Mouse (Mus musculus): ENCODE results near the gene Myo9a. TPM values are rescaled to one million over a fixed set of nuclear protein-coding genes. Genes with fewer than 3 reads are reported as not detected.

Gene Myo9a
- polyA plus RNA-seq, 1 experiment from 2014 or later, result 15.9 TPM

Other genes starting within 250 kb of the Myo9a start
- gene Hexa, start 211.4 kb upstream of the Myo9a start, polyA plus RNA-seq (2015; fragmentation: Nextera tagmentation; extraction: Ambion mirVana), result 89.9 and 108 TPM in 2 replicates
- gene Tmem202, start 211.0 kb upstream of the Myo9a start, polyA plus RNA-seq (2015; fragmentation: Nextera tagmentation; extraction: Ambion mirVana), result 0.27 TPM in 1 of 2 replicates, not detected in the other
- gene Celf6, start 173.0 kb upstream of the Myo9a start, polyA plus RNA-seq (2015; fragmentation: Nextera tagmentation; extraction: Ambion mirVana), result 0.09 and 0.10 TPM in 2 replicates
- 22.5 and 27.8 TPM in 2 replicates for gene Parp6, start 133.6 kb upstream of the Myo9a start, polyA plus RNA-seq (2015; fragmentation: Nextera tagmentation; extraction: Ambion mirVana)
- gene Pkm, start 94.5 kb upstream of the Myo9a start, polyA plus RNA-seq (2015; fragmentation: Nextera tagmentation; extraction: Ambion mirVana), result 1,195 and 1,260 TPM in 2 replicates
- 4.4 and 5.0 TPM in 2 replicates for gene Gramd2, start 70.8 kb upstream of the Myo9a start, polyA plus RNA-seq (2015; fragmentation: Nextera tagmentation; extraction: Ambion mirVana)
- 9.2 and 9.9 TPM in 2 replicates for gene Senp8, start 186 bp upstream of the Myo9a start, polyA plus RNA-seq (2015; fragmentation: Nextera tagmentation; extraction: Ambion mirVana)
- gene Nr2e3, start 209.8 kb downstream of the Myo9a start, polyA plus RNA-seq (2015; fragmentation: Nextera tagmentation; extraction: Ambion mirVana), result 2.6 and 3.0 TPM in 2 replicates